Mouse (Mus musculus): Measurements from ENCODE around the gene Zfp646.
"Not testable (repeated sequence)": the region's sequence is repeated elsewhere in the genome, so short reads cannot be mapped to it uniquely, and the experiment has no call there.

Zfp646 gene

GRCm38 (mm10) chr7:127876041-127876466 is at the start of gene Zfp646:
TSS of gene Zfp646 (plus strand) at chr7:127876221.
- DNase-seq = peak in 1 of 2 experiments; percentile 80

GRCm38 (mm10) chr7:127835550-127835949 is 40.5 kb upstream of the Zfp646 start:
- no peak for DNase-seq

GRCm38 (mm10) chr7:127837473-127837872 is 38.5 kb upstream of the Zfp646 start:
- DNase-seq = peak; percentile 50 to 52

GRCm38 (mm10) chr7:127837878-127838277 is 38.1 kb upstream of the Zfp646 start:
- peak in 1 of 2 experiments; percentile 33 for DNase-seq

GRCm38 (mm10) chr7:127840031-127840430 is 36.0 kb upstream of the Zfp646 start:
- DNase-seq = not testable (repeated sequence)

GRCm38 (mm10) chr7:127840886-127841285 is 35.1 kb upstream of the Zfp646 start:
- peak; percentile 78 to 82 for DNase-seq

- peak; percentile 91 to 96 for DNase-seq
These were observed 34.6 kb upstream of the Zfp646 start for GRCm38 (mm10) chr7:127841340-127842000.

- DNase-seq = peak; percentile 80 to 81
These were observed 33.9 kb upstream of the Zfp646 start for GRCm38 (mm10) chr7:127842001-127842718.

- no peak for DNase-seq
These were observed 25.8 kb upstream of the Zfp646 start for GRCm38 (mm10) chr7:127849973-127850875.

GRCm38 (mm10) chr7:127850906-127851305 is 25.1 kb upstream of the Zfp646 start:
- no peak for DNase-seq

GRCm38 (mm10) chr7:127858258-127858657 is 17.8 kb upstream of the Zfp646 start:
- DNase-seq = no peak

- no peak for DNase-seq
These were observed 9.6 kb upstream of the Zfp646 start for GRCm38 (mm10) chr7:127866434-127866833.

GRCm38 (mm10) chr7:127867641-127868040 is 8.4 kb upstream of the Zfp646 start:
- no peak for DNase-seq

- DNase-seq = no peak
These were observed 6.7 kb upstream of the Zfp646 start for GRCm38 (mm10) chr7:127869149-127869810.

GRCm38 (mm10) chr7:127870136-127870821 is 5.7 kb upstream of the Zfp646 start:
- DNase-seq = no peak

- DNase-seq = no peak
These were observed 1.0 kb upstream of the Zfp646 start for GRCm38 (mm10) chr7:127874812-127875626.

- peak; percentile 99 to 100 for DNase-seq
These were observed 407 bp upstream of the Zfp646 start for GRCm38 (mm10) chr7:127875627-127876001.

- DNase-seq = peak; percentile 89 to 94
These were observed 687 bp downstream of the Zfp646 start, which contains the start of gene Zfp668 for GRCm38 (mm10) chr7:127876467-127877348. TSS of gene Zfp668 (minus strand) at chr7:127876828.

- no peak for DNase-seq
These were observed 3.3 kb downstream of the Zfp646 start for GRCm38 (mm10) chr7:127879301-127879700.

- no peak for DNase-seq
These were observed 4.4 kb downstream of the Zfp646 start for GRCm38 (mm10) chr7:127880431-127880830.

Measured in cerebellum, postnatal 36 days (tissue).